Mouse (Mus musculus): Measurements from ENCODE around the gene Dhx16. TPM values are rescaled to one million over a fixed set of nuclear protein-coding genes. Genes with fewer than 3 reads are reported as not detected.

The Dhx16 gene
- polyA plus RNA-seq, 1 experiment from 2014 or later: 33.5 TPM

DNA sequence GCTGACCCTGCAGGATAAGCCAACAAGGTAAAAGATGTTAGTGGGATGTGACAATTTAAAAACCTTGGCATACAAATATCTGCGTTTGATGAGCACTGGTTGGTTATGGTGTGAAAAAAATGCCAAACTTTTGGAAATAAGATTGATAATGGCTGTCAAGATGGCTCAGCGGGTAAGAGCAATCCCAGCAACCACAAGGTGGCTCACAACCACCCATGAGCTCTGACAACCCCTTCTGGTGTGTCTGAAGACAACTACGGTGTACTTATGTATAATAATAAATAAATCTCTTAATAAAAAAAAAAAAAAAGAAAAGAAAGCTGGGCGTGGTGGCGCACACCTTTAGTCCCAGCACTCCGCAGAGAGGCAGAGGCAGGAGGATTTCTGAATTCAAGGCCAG, 35.4 kb downstream of the Dhx16 start:
- Histone ChIP-seq H3K27me3 (ENCODE audit: control insufficient read depth, insufficient read depth, low read length) (no peaks in the 10 kb centered on the region), H3K4me3 (ENCODE audit: low read depth, low read length) (no peak overlapping the region; the same call in 1 of the 2 replicates), H3K36me3 (ENCODE audit: control insufficient read depth, insufficient read depth, low read length) (no peaks in the 10 kb centered on the region), H3K9me3 (ENCODE audit: control insufficient read depth, low read length) (no peaks in the 10 kb centered on the region), H3K9ac (ENCODE audit: low read depth, low read length) (no peak overlapping the region), H3K4me1 (replicated peaks; ENCODE audit: control insufficient read depth, insufficient read depth, low read length) (peaks cover 3% of the 10 kb centered on the region; the same call in 1 of the 2 replicates), H3K4me2 (replicated peaks; ENCODE audit: low read depth, low read length) (0 out of 2 replicates have a peak overlapping the region, but pooled peaks have one; percentile 64), H3K27ac (ENCODE audit: low read depth, low read length) (no peak overlapping the region)
- DNase-seq (ENCODE audit: low spot score) (no peak), ATAC-seq (ENCODE audit: low FRiP score) (no peak)
- WGBS: 82% methylated on average over 6 of the region's 6 CpGs

DNA sequence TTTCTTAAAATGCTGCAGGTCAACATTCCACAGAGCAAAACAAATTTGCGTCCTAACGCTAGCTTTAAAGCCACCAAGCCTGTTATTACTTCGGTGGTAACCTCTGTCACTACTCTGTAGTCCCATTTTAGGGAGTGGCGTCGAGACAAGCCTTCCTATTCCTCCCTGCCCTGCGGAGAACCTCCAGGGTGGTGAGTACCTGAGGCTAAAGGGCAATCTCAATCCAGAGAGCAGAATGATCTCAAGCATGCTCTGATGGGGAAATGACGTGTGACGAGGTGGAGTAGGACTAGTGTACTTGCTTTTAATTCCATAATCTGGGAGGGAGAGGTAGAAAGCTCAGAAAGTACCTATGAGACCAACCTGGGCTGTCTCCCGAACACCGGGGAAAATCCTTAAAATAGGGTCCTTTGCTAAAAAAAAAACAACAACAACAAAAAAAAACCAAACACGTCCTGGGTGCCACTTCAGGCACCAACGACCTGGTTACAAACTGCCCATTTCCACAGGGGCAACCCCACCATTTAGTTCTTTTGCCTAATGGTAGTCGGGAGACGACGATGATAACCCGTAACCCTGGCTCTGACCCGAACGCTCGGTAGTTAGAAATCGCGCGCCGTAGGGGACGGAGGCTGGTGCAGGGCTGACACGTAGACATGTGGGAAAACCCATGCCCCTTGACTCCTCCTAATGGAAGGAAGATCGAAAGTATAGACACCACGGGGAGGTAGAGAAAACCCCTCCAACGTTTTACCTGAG, 36.1 kb downstream of the Dhx16 start:
- DNase-seq (ENCODE audit: low spot score): no peak
- Histone ChIP-seq H3K27me3 (ENCODE audit: control insufficient read depth, insufficient read depth, low read length) (no peaks in the 10 kb centered on the region), H3K9me3 (ENCODE audit: control insufficient read depth, low read length) (no peaks in the 10 kb centered on the region), H3K9ac (ENCODE audit: low read depth, low read length) (peak overlapping the region; percentile 61), H3K4me2 (replicated peaks; ENCODE audit: low read depth, low read length) (peak overlapping the region; percentile 64), H3K4me1 (replicated peaks; ENCODE audit: control insufficient read depth, insufficient read depth, low read length) (peaks cover 4% of the 10 kb centered on the region; the same call in 1 of the 2 replicates), H3K4me3 (ENCODE audit: low read depth, low read length) (peak overlapping the region; percentile 67), H3K27ac (ENCODE audit: low read depth, low read length) (no peak overlapping the region), H3K36me3 (ENCODE audit: control insufficient read depth, insufficient read depth, low read length) (no peaks in the 10 kb centered on the region)
- WGBS: 4% methylated on average over 28 of the region's 28 CpGs
- ATAC-seq (ENCODE audit: low FRiP score): no peak

DNA sequence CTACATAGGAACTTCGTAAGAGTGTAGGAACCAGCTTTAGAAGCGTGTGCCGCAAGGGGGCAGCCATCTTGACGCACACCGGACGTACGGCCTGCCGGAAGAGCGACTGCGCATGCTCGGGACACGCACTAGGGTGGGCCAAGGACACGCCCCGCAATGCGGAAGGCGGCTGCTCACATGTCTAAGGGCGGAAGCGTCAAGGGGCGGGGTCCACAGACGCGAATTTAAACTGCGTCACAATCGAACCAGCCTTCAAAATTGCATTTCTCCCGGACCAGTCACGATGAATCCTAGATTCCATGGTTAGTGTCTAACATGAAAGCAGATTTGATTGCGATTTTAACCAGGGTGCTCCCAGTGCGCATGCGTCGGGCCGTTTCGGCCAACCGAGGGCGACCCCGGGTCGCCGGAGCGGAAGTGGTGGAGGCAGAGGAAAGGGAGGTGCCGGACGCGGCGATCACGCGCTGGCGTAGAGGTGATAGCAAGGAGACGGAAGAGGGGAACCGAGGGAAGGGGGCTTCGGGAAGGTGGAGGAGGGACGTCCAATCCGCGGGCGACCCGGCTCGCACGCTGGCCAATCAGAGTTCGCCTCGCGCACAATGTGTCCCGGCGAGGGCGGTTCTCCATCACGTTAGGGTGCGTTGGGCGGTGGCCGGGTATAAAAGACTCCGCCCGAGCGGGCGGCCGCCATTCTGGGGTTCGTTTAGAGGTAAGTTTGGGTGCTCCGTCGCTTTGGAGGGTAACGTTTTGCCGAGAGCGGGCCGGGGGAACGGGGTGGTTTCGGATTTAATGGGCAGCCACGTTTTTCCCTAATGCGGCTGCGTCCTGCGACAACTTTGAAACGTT, 36.9 kb downstream of the Dhx16 start, which contains the start of the genes Mrps18b and Ppp1r10:
Gene Mrps18b (minus strand): TSS at position 93 of the 846 bp plus-strand sequence.
Gene Ppp1r10 (plus strand): TSS at position 138 of the 846 bp plus-strand sequence.
- no peaks in the 10 kb centered on the region for H3K36me3 ChIP-seq (ENCODE audit: control insufficient read depth, insufficient read depth, low read length)
- H3K4me2 ChIP-seq (replicated peaks; ENCODE audit: low read depth, low read length): peak within 1 kb of the TSS; percentile 92
- ATAC-seq (ENCODE audit: low FRiP score) (peak; percentile 93), DNase-seq (ENCODE audit: low spot score) (peak; percentile 98)
- H3K27ac ChIP-seq (ENCODE audit: low read depth, low read length): peak within 1 kb of the TSS; percentile 94
- H3K4me1 ChIP-seq (replicated peaks; ENCODE audit: control insufficient read depth, insufficient read depth, low read length): peaks cover 4% of the 10 kb centered on the region
- peak within 1 kb of the TSS; percentile 67 for H3K4me3 ChIP-seq (ENCODE audit: low read depth, low read length)
- no peaks in the 10 kb centered on the region for H3K9me3 ChIP-seq (ENCODE audit: control insufficient read depth, low read length)
- H3K27me3 ChIP-seq (ENCODE audit: control insufficient read depth, insufficient read depth, low read length): no peaks in the 10 kb centered on the region
- under 1% methylated on average over 78 of the region's 83 CpGs for WGBS
- H3K9ac ChIP-seq (ENCODE audit: low read depth, low read length): peak within 1 kb of the TSS; percentile 91

DNA sequence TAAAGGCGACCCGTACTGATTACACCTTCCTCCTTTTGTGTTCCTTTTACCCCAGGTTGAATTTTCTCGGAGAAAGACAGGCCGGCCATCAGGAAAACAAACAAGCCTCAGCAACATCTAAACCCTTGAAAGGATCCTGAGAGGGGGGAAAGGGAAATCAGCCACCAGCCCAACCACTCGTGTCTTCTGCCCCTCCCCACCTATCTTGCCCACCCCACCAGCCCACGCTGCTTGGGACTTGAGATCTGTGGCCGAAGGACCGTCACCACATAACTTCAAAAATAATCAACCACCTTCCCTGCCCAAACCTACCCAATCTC, 37.5 kb downstream of the Dhx16 start:
- 0% methylated on average over 8 of the region's 8 CpGs for WGBS
- Histone ChIP-seq H3K36me3 (ENCODE audit: control insufficient read depth, insufficient read depth, low read length) (no peaks in the 10 kb centered on the region), H3K9ac (ENCODE audit: low read depth, low read length) (peak overlapping the region; percentile 91), H3K4me1 (replicated peaks; ENCODE audit: control insufficient read depth, insufficient read depth, low read length) (peaks cover 4% of the 10 kb centered on the region), H3K4me3 (ENCODE audit: low read depth, low read length) (peak overlapping the region; percentile 67), H3K27ac (ENCODE audit: low read depth, low read length) (peak overlapping the region; percentile 94), H3K27me3 (ENCODE audit: control insufficient read depth, insufficient read depth, low read length) (no peaks in the 10 kb centered on the region), H3K9me3 (ENCODE audit: control insufficient read depth, low read length) (no peaks in the 10 kb centered on the region), H3K4me2 (replicated peaks; ENCODE audit: low read depth, low read length) (peak overlapping the region; percentile 92)
- ATAC-seq (ENCODE audit: low FRiP score) (no peak), DNase-seq (ENCODE audit: low spot score) (no peak)

DNA sequence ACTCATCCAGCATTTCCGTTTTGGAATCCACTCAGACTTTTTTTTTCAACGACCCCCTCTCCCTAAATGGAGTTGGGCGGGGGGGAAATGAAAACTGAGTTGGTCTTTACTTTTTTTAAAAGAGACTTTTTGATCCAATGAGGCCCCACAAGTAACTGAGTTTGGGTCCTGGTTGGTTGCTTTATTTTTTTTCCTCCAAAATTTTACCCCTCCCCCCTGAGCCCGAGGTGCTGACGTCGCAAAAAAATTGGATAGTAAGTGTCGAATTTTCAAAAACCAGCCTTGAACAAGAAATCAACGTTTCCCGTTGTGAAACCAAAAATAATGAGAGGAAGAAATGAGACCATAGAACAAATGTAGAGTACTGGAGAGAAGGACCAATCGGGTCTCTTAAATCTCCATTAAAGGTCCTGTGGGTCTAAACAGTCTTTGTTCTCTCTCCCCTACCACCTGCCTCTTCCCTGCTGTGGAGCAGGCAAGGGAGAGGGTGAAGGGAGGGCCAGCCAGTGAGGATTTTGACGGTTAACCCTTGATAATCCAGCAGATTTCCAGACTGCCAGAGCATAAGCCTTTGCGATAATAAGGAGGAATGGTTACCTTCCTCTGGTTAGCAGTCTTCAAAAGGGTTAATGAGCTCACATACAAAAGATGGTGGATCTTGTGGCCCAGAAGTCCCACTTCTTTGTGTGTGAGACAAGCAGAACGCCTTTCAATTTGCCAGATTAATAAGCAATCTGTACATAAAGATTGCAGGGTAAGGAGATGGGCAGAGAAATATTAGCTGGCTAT, 38.0 kb downstream of the Dhx16 start:
- under 1% methylated on average over 13 of the region's 13 CpGs for WGBS
- DNase-seq (ENCODE audit: low spot score): peak; percentile 83
- no peaks in the 10 kb centered on the region for H3K9me3 ChIP-seq (ENCODE audit: control insufficient read depth, low read length)
- peak overlapping the region; percentile 94 for H3K27ac ChIP-seq (ENCODE audit: low read depth, low read length)
- no peak for ATAC-seq (ENCODE audit: low FRiP score)
- H3K4me2 ChIP-seq (replicated peaks; ENCODE audit: low read depth, low read length): peak overlapping the region; percentile 92
- H3K4me1 ChIP-seq (replicated peaks; ENCODE audit: control insufficient read depth, insufficient read depth, low read length): peaks cover 4% of the 10 kb centered on the region
- H3K27me3 ChIP-seq (ENCODE audit: control insufficient read depth, insufficient read depth, low read length): no peaks in the 10 kb centered on the region
- H3K36me3 ChIP-seq (ENCODE audit: control insufficient read depth, insufficient read depth, low read length): no peaks in the 10 kb centered on the region
- H3K9ac ChIP-seq (ENCODE audit: low read depth, low read length): peak overlapping the region; percentile 91
- peak overlapping the region; percentile 67 for H3K4me3 ChIP-seq (ENCODE audit: low read depth, low read length)

DNA sequence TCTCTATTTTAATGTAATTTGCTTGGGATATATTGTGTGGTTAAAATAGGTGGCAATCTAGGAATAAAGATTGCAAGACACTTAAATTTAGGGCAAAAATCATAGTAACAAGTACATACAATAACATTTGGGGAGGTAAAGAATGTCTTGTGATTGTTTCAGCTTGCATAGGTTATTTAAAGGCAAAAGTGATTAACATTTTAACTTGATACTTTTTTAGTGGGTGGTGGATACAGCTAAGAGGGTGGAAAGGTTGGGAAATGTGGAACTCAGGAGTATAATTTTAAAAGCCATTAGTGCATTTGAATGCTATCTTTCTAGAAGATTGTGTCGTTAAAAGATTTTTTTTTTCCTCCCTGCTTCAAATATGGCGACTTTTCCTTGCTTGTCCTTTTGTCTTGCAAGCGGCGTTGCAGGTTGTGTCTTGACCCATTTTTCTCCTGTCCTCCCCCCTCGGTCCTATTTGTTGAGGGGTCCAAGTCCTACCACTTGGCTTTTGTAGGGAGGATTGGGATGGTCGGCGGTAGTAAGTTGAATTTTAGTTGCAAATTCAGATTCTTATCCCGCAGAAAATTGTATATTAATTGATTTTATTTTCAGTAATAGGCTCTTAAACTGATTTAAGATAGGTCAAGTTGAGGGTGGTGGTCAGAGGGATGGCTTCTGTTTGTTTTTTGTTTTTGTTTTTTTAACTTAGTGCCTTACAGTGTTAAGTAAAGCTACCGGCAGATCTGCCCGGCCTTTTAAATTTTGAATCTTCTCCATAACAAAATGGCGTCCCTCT, 38.8 kb downstream of the Dhx16 start:
- peaks cover 4% of the 10 kb centered on the region for H3K4me1 ChIP-seq (replicated peaks; ENCODE audit: control insufficient read depth, insufficient read depth, low read length)
- DNase-seq (ENCODE audit: low spot score) (peak; percentile 76), ATAC-seq (ENCODE audit: low FRiP score) (no peak)
- peak overlapping the region; percentile 67 for H3K4me3 ChIP-seq (ENCODE audit: low read depth, low read length)
- H3K27me3 ChIP-seq (ENCODE audit: control insufficient read depth, insufficient read depth, low read length): no peaks in the 10 kb centered on the region
- 0% methylated on average over 11 of the region's 11 CpGs for WGBS
- peak overlapping the region; percentile 91 for H3K9ac ChIP-seq (ENCODE audit: low read depth, low read length)
- no peaks in the 10 kb centered on the region for H3K36me3 ChIP-seq (ENCODE audit: control insufficient read depth, insufficient read depth, low read length)
- no peaks in the 10 kb centered on the region for H3K9me3 ChIP-seq (ENCODE audit: control insufficient read depth, low read length)
- H3K4me2 ChIP-seq (replicated peaks; ENCODE audit: low read depth, low read length): peak overlapping the region; percentile 92
- peak overlapping the region; percentile 94 for H3K27ac ChIP-seq (ENCODE audit: low read depth, low read length)

DNA sequence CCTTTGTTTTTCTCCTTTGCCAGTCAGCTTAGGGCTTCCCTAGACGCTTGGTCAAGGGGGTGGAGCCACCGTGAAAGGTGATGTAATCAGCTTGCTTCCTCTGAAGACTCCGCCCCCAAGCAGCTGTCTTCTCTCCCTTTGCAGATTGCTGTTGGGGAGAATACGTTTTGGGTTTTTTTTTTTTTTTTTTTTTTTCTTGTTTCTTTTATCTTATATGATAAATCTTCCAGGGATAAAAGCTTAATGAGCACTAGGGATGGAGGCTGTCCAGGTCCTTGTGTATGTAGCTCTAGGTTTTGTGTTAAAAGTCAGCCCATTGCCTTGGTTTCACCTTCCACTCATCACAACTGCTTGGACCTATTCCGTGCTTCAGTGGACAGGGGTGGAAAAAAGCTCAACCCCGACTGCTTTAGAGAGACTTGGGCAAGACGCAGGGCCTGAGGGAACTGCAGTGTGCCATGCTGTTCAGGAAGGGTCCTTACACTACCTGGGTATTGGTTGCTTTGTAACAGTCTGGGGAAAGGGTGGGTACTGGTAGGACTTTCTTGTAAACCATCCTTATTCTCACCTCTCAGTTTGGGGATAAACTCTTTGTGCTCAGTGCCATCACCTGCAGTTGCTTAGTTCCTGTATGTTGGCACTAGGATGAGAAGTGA, 39.6 kb downstream of the Dhx16 start:
- peak; percentile 50 for ATAC-seq (ENCODE audit: low FRiP score)
- Histone ChIP-seq H3K27ac (ENCODE audit: low read depth, low read length) (peak overlapping the region; percentile 94), H3K9ac (ENCODE audit: low read depth, low read length) (peak overlapping the region; percentile 91), H3K4me1 (replicated peaks; ENCODE audit: control insufficient read depth, insufficient read depth, low read length) (peaks cover 4% of the 10 kb centered on the region), H3K9me3 (ENCODE audit: control insufficient read depth, low read length) (no peaks in the 10 kb centered on the region), H3K36me3 (ENCODE audit: control insufficient read depth, insufficient read depth, low read length) (no peaks in the 10 kb centered on the region), H3K4me3 (ENCODE audit: low read depth, low read length) (peak overlapping the region; percentile 67), H3K27me3 (ENCODE audit: control insufficient read depth, insufficient read depth, low read length) (no peaks in the 10 kb centered on the region), H3K4me2 (replicated peaks; ENCODE audit: low read depth, low read length) (peak overlapping the region; percentile 92)
- WGBS: 11% methylated on average over 7 of the region's 7 CpGs
- DNase-seq (ENCODE audit: low spot score): peak; percentile 96
